Mouse (Mus musculus) intestine, embryonic 14.5 days (tissue): ENCODE measurements around the gene Ercc2. TPM values are rescaled to one million over a fixed set of nuclear protein-coding genes. Genes with fewer than 3 reads are reported as not detected.
A peak's percentile ranks its signal among the peaks of the same experiment; 100 is the strongest.

ENCODE experiments used
- ATAC-seq: fragments of 200-750 bp; cut with Nextera tagmentation; replicated peaks from 2 replicates; pipeline ENCODE4 v1.8.0; 2017; ENCODE audit warnings: low read depth, moderate number of reproducible peaks, moderate TSS enrichment, moderate library complexity; ENCODE audit not compliant: low FRiP score, low TSS enrichment
- DNase-seq: peaks from one replicate; pipeline ENCODE4 v3.0.0-alpha.2; 2018; ENCODE audit warnings: low spot score
- H3K27ac ChIP-seq: fragments of 300-500 bp; sonication (generic); 2 replicates; pipeline ENCODE4 v1.5.1; 2014; ENCODE audit warnings: low read depth, mild to moderate bottlenecking, control low read depth
- H3K27me3 ChIP-seq: fragments of 300-500 bp; sonication (generic); replicated peaks from 2 replicates; pipeline ENCODE4 v1.6.1; 2014; ENCODE audit warnings: low read length, control low read depth; ENCODE audit not compliant: control insufficient read depth, insufficient read depth
- H3K36me3 ChIP-seq: fragments of 300-500 bp; sonication (generic); 2 replicates; pipeline ENCODE4 v1.6.1; 2014; ENCODE audit warnings: low read length, control low read depth; ENCODE audit not compliant: control insufficient read depth, insufficient read depth
- H3K4me1 ChIP-seq: fragments of 300-500 bp; sonication (generic); replicated peaks from 2 replicates; pipeline ENCODE4 v1.6.1; 2014; ENCODE audit warnings: low read length, control low read depth, mixed read lengths; ENCODE audit not compliant: control insufficient read depth, insufficient read depth
- H3K4me2 ChIP-seq: fragments of 300-500 bp; sonication (generic); 2 replicates; pipeline ENCODE4 v1.6.1; 2014; ENCODE audit warnings: low read length
- H3K4me3 ChIP-seq: fragments of 300-500 bp; sonication (generic); 2 replicates; pipeline ENCODE4 v1.5.1; 2014; ENCODE audit warnings: low read depth, low read length, control low read depth, mixed read lengths
- H3K9ac ChIP-seq: fragments of 300-500 bp; sonication (generic); 2 replicates; pipeline ENCODE4 v1.6.1; 2014; ENCODE audit warnings: mild to moderate bottlenecking, low read length
- H3K9me3 ChIP-seq: fragments of 300-500 bp; sonication (generic); 2 replicates; pipeline ENCODE4 v1.6.1; 2016; ENCODE audit warnings: low read length, control low read depth; ENCODE audit not compliant: control insufficient read depth
- WGBS: fragments of 180-500 bp; shearing (Covaris S2); extraction: QIAGEN DNeasy Blood & Tissue Kit; methylation state at CpG from one replicate; pipeline ENCODE4 v1.1.7; 2014; 5-methylcytosine and 5-hydroxymethylcytosine counted together
- polyA plus RNA-seq: library from polyadenylated mRNA; unstranded; fragments of >200 nt; fragmentation: Nextera tagmentation; extraction: Ambion mirVana; gene quantifications from 2 replicates; pipeline ENCODE4 v1.2.1, GENCODE M21; 2014

Ercc2 gene
- polyA plus RNA-seq, 1 experiment from 2014 or later, result 11.3 TPM

- Histone ChIP-seq H3K27ac (0 out of 2 replicates have a peak overlapping the region, but pooled peaks have one; percentile 5), H3K27me3 (0 out of 2 replicates have a peak, but pooled peaks cover 11% of the 10 kb centered on the region), H3K4me2 (peak overlapping the region; percentile 72), H3K9me3 (no peaks in the 10 kb centered on the region), H3K4me1 (peaks cover 24% of the 10 kb centered on the region), H3K9ac (peak overlapping the region; percentile 45), H3K36me3 (0 out of 2 replicates have a peak, but pooled peaks cover 1% of the 10 kb centered on the region), H3K4me3 (peak overlapping the region; percentile 41)
- DNase-seq (peak; percentile 98), ATAC-seq (0 out of 2 replicates have a peak, but pooled peaks have one; percentile 4)
- 1% methylated on average over 27 of the region's 27 CpGs for WGBS
Observed at GRCm38 (mm10) chr7:19342481-19343027, 39.3 kb upstream of the Ercc2 start.

- no peak overlapping the region for H3K9ac ChIP-seq
- no peak overlapping the region for H3K4me3 ChIP-seq
- H3K27me3 ChIP-seq, result 0 out of 2 replicates have a peak, but pooled peaks cover 11% of the 10 kb centered on the region
- no peak overlapping the region for H3K27ac ChIP-seq
- H3K4me2 ChIP-seq, result no peak overlapping the region; the same call in 1 of the 2 replicates
- peak; percentile 91 for DNase-seq
- 0% methylated on average over 11 of the region's 11 CpGs for WGBS
- H3K36me3 ChIP-seq, result peaks cover 7% of the 10 kb centered on the region
- H3K9me3 ChIP-seq, result no peaks in the 10 kb centered on the region
- peaks cover 24% of the 10 kb centered on the region for H3K4me1 ChIP-seq
- ATAC-seq, result no peak
Observed at GRCm38 (mm10) chr7:19343210-19343808, 38.5 kb upstream of the Ercc2 start.

- DNase-seq, result no peak
Observed at GRCm38 (mm10) chr7:19344237-19344847, 37.5 kb upstream of the Ercc2 start, which contains the start of gene Ercc1. TSS of gene Ercc1 (plus strand) at chr7:19344778.

DNA sequence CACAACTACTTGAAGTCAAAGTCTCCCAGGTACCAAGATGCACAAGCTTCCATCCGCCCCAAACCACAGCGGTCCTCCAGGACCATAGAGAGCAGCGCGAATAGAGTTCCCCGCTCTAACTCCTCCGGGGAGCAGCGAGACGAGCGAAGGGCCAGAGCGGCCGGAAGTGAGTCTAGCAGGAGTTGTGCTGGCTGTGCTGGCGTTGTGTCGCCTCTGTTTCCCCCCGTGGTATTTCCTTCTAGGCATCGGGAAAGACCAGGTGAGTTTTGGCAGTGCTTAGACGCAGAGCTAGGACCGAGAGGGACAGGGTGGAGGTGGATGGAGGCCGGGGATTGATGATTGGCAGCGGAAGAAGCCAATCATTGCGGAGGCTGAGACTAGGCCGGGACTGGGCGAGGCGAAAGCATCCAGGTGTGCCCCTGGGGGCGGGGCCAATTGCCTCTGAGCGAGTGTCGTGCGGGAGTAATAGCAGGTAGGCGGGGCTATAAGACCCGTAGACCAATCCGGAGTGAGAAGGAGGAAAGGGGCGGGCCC is 36.8 kb upstream of the Ercc2 start:
- ATAC-seq (peak; percentile 95), DNase-seq (peak; percentile 98)
- under 1% methylated on average over 31 of the region's 31 CpGs for WGBS

More at GRCm38 (mm10) chr7:19344237-19344847, 37.5 kb upstream of the Ercc2 start, which contains the start of gene Ercc1:
- 21% methylated on average over 12 of the region's 12 CpGs for WGBS
- Histone ChIP-seq H3K4me1 (peaks cover 24% of the 10 kb centered on the region), H3K27me3 (0 out of 2 replicates have a peak, but pooled peaks cover 11% of the 10 kb centered on the region), H3K4me2 (peak within 1 kb of the TSS; percentile 78), H3K4me3 (peak within 1 kb of the TSS; percentile 72), H3K36me3 (peaks cover 17% of the 10 kb centered on the region), H3K9ac (peak within 1 kb of the TSS; percentile 69), H3K27ac (peak within 1 kb of the TSS; percentile 92), H3K9me3 (no peaks in the 10 kb centered on the region)
- ATAC-seq, result no peak

GRCm38 (mm10) chr7:19349188-19349915 is 32.5 kb upstream of the Ercc2 start:
- Histone ChIP-seq H3K27me3 (no peaks in the 10 kb centered on the region), H3K4me2 (no peak overlapping the region), H3K9me3 (no peaks in the 10 kb centered on the region), H3K36me3 (peaks cover 55% of the 10 kb centered on the region), H3K9ac (no peak overlapping the region), H3K27ac (no peak overlapping the region), H3K4me1 (peaks cover 10% of the 10 kb centered on the region), H3K4me3 (no peak overlapping the region)
- ATAC-seq (no peak), DNase-seq (no peak)
- WGBS, result 82% methylated on average over 13 of the region's 13 CpGs

More for the DNA sequence above, 36.8 kb upstream of the Ercc2 start:
- H3K9ac ChIP-seq, result peak overlapping the region; percentile 69
- peaks cover 24% of the 10 kb centered on the region for H3K4me1 ChIP-seq
- H3K27me3 ChIP-seq, result 0 out of 2 replicates have a peak, but pooled peaks cover 11% of the 10 kb centered on the region
- H3K27ac ChIP-seq, result peak overlapping the region; percentile 92
- peak overlapping the region; percentile 72 for H3K4me3 ChIP-seq
- H3K4me2 ChIP-seq, result peak overlapping the region; percentile 78
- H3K36me3 ChIP-seq, result peaks cover 20% of the 10 kb centered on the region
- no peaks in the 10 kb centered on the region for H3K9me3 ChIP-seq

GRCm38 (mm10) chr7:19350221-19350620 is 31.6 kb upstream of the Ercc2 start:
- Histone ChIP-seq H3K27ac (no peak overlapping the region), H3K9me3 (no peaks in the 10 kb centered on the region), H3K4me3 (no peak overlapping the region), H3K9ac (no peak overlapping the region), H3K4me2 (no peak overlapping the region), H3K4me1 (peaks cover 7% of the 10 kb centered on the region; the same call in 1 of the 2 replicates), H3K27me3 (no peaks in the 10 kb centered on the region), H3K36me3 (peaks cover 64% of the 10 kb centered on the region)
- ATAC-seq, result no peak
- no peak for DNase-seq
- 91% methylated on average over 8 of the region's 8 CpGs for WGBS

GRCm38 (mm10) chr7:19354991-19355390 is 26.8 kb upstream of the Ercc2 start:
- no peak overlapping the region for H3K4me2 ChIP-seq
- ATAC-seq, result no peak
- no peaks in the 10 kb centered on the region for H3K9me3 ChIP-seq
- peaks cover 69% of the 10 kb centered on the region for H3K36me3 ChIP-seq
- H3K27me3 ChIP-seq, result no peaks in the 10 kb centered on the region
- H3K9ac ChIP-seq, result no peak overlapping the region
- DNase-seq, result no peak
- no peak overlapping the region for H3K4me3 ChIP-seq
- H3K27ac ChIP-seq, result no peak overlapping the region
- peaks cover 8% of the 10 kb centered on the region for H3K4me1 ChIP-seq
- 94% methylated on average over 5 of the region's 5 CpGs for WGBS

GRCm38 (mm10) chr7:19356311-19356710 is 25.5 kb upstream of the Ercc2 start:
- 67% methylated on average over 10 of the region's 10 CpGs for WGBS
- Histone ChIP-seq H3K27me3 (no peaks in the 10 kb centered on the region), H3K36me3 (peaks cover 58% of the 10 kb centered on the region)

More at GRCm38 (mm10) chr7:19356311-19356710, 25.5 kb upstream of the Ercc2 start:
- H3K9ac ChIP-seq, result no peak overlapping the region
- H3K9me3 ChIP-seq, result no peaks in the 10 kb centered on the region
- peaks cover 13% of the 10 kb centered on the region for H3K4me1 ChIP-seq
- no peak overlapping the region for H3K27ac ChIP-seq
- ATAC-seq, result no peak
- H3K4me3 ChIP-seq, result no peak overlapping the region
- DNase-seq, result no peak
- no peak overlapping the region for H3K4me2 ChIP-seq
